Mouse (Mus musculus): ENCODE measurements at regions not wholly inside any gene's neighbourhood (a gene's known extent, or its start where the extent isn't known, plus 50 kb on each side); places are given as distances from the start of the nearest gene placed in this dataset.

GRCm38 (mm10) chr12:39952854-39953253 lies 85.0 kb downstream of the Arl4a start:
- DNase-seq (ENCODE audit: low read depth, low spot score): no peak

GRCm38 (mm10) chr12:39951911-39952310 lies 85.9 kb downstream of the Arl4a start:
- no peak for DNase-seq (ENCODE audit: low read depth, low spot score)

- DNase-seq (ENCODE audit: low read depth, low spot score): no peak
These were observed 87.5 kb downstream of the Arl4a start for GRCm38 (mm10) chr12:39950270-39950801.

- no peak for DNase-seq (ENCODE audit: low read depth, low spot score)
These were observed 94.9 kb downstream of the Arl4a start for GRCm38 (mm10) chr12:39942910-39943309.

- DNase-seq (ENCODE audit: low read depth, low spot score): no peak
These were observed 96.7 kb downstream of the Arl4a start for GRCm38 (mm10) chr12:39941162-39941561.

GRCm38 (mm10) chr12:39939017-39939416 lies 98.8 kb downstream of the Arl4a start:
- DNase-seq (ENCODE audit: low read depth, low spot score): no peak

GRCm38 (mm10) chr12:39938211-39938610 lies 99.6 kb downstream of the Arl4a start:
- DNase-seq (ENCODE audit: low read depth, low spot score): no peak

GRCm38 (mm10) chr12:39936331-39936730 lies 101.5 kb downstream of the Arl4a start:
- DNase-seq (ENCODE audit: low read depth, low spot score): no peak

GRCm38 (mm10) chr12:39935775-39936174 lies 102.0 kb downstream of the Arl4a start:
- DNase-seq (ENCODE audit: low read depth, low spot score): no peak

GRCm38 (mm10) chr12:39934877-39935276 lies 102.9 kb downstream of the Arl4a start:
- DNase-seq (ENCODE audit: low read depth, low spot score): no peak

GRCm38 (mm10) chr12:39931251-39931650 lies 106.6 kb downstream of the Arl4a start:
- no peak for DNase-seq (ENCODE audit: low read depth, low spot score)

- no peak for DNase-seq (ENCODE audit: low read depth, low spot score)
These were observed 109.9 kb downstream of the Arl4a start for GRCm38 (mm10) chr12:39927902-39928301.

GRCm38 (mm10) chr12:39927014-39927413 lies 110.8 kb downstream of the Arl4a start:
- no peak for DNase-seq (ENCODE audit: low read depth, low spot score)

- no peak for DNase-seq (ENCODE audit: low read depth, low spot score)
These were observed 116.3 kb downstream of the Arl4a start for GRCm38 (mm10) chr12:39921481-39921880.

GRCm38 (mm10) chr12:39920466-39920913 lies 117.3 kb downstream of the Arl4a start:
- peak; percentile 70 for DNase-seq (ENCODE audit: low read depth, low spot score)

- no peak for DNase-seq (ENCODE audit: low read depth, low spot score)
These were observed 117.9 kb downstream of the Arl4a start for GRCm38 (mm10) chr12:39919909-39920308.

- DNase-seq (ENCODE audit: low read depth, low spot score): no peak
These were observed 149.3 kb downstream of the Arl4a start for GRCm38 (mm10) chr12:39888493-39888892.

GRCm38 (mm10) chr12:39885366-39885765 lies 152.5 kb downstream of the Arl4a start:
- DNase-seq (ENCODE audit: low read depth, low spot score): no peak

GRCm38 (mm10) chr12:39880309-39880708 lies 157.5 kb downstream of the Arl4a start:
- DNase-seq (ENCODE audit: low read depth, low spot score): no peak

GRCm38 (mm10) chr12:39873917-39874316 lies 163.9 kb downstream of the Arl4a start:
- DNase-seq (ENCODE audit: low read depth, low spot score): no peak

GRCm38 (mm10) chr12:39861797-39862196 lies 176.0 kb downstream of the Arl4a start:
- no peak for DNase-seq (ENCODE audit: low read depth, low spot score)

- no peak for DNase-seq (ENCODE audit: low read depth, low spot score)
These were observed 186.2 kb downstream of the Arl4a start for GRCm38 (mm10) chr12:39851610-39852009.

- DNase-seq (ENCODE audit: low read depth, low spot score): no peak
These were observed 188.3 kb downstream of the Arl4a start for GRCm38 (mm10) chr12:39849346-39850058.
